Mouse (Mus musculus): Measurements from ENCODE around the gene Dgkb. TPM values are rescaled to one million over a fixed set of nuclear protein-coding genes. Genes with fewer than 3 reads are reported as not detected.

Dgkb gene
- total RNA-seq, 2 experiments from 2014 or later: 1.3 TPM

DNA sequence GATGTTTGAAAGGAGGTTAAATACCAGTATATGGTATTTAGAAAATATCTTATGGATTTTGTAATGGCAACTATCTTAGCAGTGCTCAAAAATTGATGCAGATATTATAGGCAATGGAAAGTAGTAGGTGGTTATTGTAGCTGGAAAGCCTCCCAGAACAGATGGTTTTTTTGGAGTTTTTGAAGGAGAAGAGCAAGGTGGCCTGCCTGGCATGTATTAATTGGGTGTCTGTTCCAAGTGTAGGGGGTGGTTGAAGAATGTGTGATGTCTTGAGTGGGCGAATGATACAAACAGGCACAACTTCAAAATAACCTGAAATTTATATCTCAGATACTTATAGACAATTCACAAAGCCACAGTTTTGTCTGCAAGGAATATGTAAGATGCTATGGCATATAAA, 538.9 kb downstream of the Dgkb start:
- intact Hi-C loops (cut with DNase I): no loop called here
- DNase-seq: no peak

DNA sequence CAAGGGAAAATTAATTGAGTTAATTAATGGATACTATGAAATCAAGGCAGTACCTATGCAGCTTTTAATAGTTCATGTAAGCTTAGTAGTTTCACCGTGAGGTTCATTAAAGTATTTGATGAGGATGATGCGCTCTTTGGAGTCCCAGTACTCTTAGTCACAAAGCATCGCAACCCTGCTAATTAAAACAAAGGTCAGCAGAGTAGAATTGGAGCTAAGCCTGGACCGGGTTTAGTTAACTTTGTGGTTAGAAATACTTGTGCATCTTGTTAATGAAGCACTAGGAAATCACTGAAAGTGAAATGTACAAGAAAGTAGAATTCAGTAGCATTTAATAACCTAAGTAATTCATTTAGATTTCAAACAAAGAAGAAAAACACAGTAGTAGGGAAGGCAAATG, 544.0 kb downstream of the Dgkb start:
- intact Hi-C loops (cut with DNase I): no loop called here

GRCm38 (mm10) chr12:38371597-38371996, 554.1 kb downstream of the Dgkb start:
- intact Hi-C loops (cut with DNase I): no loop called here
- DNase-seq: no peak

More for the DNA sequence above, 544.0 kb downstream of the Dgkb start:
- DNase-seq: no peak

DNA sequence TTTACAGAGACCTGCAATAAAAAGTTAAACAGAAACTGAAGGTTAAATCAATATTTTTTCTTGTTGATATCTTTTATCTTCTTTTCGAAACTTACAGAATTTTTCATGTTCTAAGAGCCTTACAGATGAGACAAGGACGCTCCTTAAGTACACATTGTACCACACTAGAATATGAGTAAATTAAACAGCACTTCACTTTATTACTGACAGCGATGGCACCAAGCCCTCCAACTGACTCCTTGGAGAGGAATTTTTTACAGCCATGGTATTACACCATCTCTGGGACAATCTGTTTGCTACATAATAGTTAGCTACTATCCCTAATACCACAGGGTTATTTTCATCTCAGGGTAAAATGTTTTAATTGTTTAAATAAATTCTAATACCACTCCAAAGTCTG, 556.6 kb downstream of the Dgkb start:
- intact Hi-C loops (cut with DNase I): no loop called here
- no peak for DNase-seq

GRCm38 (mm10) chr12:38385942-38386341, 568.4 kb downstream of the Dgkb start:
- DNase-seq: no peak
- intact Hi-C loops (cut with DNase I): no loop called here

- intact Hi-C loops (cut with DNase I): no loop called here
- peak in 1 of 2 experiments; percentile 5 for DNase-seq
Observed at GRCm38 (mm10) chr12:38386991-38387390, 569.5 kb downstream of the Dgkb start.

DNA sequence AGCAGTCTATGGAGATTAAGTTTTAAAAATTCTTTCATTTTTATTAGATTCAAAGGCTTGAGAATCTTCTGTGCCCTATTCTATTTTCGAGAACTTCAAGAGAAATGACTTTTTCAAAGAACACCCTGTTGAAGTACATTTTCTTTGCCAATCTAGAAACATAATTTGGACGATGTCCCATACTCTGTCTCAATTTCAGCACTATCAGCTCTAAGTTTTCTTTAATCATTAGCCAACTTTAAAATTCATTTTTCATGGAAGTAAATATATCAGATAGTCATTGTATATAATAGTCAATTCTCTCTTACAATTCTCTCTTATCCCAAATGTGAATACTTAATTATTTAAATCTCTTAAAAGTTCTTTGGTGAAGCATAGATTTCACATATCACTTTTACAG, 570.1 kb downstream of the Dgkb start:
- DNase-seq: no peak
- intact Hi-C loops (cut with DNase I): no loop called here

GRCm38 (mm10) chr12:38388243-38388642, 570.7 kb downstream of the Dgkb start:
- intact Hi-C loops (cut with DNase I): no loop called here
- no peak for DNase-seq

DNA sequence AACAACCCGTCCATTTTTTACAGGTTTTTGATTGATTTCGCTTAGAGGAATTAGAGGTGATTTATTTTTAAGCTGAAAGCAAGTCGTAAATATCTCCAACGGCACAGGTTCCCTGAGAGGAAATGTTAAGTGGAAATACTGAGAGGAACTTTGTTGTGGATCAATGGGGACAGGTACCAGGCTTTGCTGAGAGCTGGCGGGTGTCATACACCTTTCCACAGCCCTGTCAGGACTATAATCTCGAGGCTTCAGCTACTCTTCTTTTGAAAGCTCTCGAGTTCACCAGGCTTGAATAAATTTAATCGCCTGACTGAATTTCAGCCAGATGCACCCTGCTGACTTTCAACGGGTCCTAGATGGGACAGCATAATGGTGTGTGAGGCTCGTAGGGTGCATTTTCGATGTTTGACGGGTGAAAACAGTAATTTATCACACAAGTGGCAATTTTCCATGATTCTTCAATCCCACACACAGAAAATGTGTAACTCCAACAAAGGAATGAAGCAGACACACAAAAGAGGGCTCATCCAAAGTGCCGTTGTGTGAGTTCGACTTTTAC, 580.3 kb downstream of the Dgkb start:
- intact Hi-C loops (cut with DNase I): no loop called here
- DNase-seq: no peak

DNA sequence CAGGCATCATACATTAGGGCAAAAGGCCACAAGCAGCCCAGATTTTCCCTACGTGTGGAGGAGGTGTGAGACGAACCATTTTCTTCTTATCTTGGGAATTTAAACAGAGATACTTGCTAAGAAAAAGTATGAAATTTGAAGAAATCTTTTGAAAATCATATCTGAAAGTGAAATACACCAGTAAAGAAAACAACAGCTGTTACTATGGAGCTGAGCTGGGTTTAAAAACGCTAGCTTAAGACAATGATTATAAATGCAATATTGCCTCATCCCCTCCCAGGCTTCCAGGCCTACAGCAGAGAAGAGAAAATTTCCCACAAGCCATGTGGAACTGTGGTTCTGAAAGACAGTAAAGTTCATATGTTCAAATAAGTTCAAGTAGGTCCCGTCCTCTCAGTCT, 582.6 kb downstream of the Dgkb start:
- intact Hi-C loops (cut with DNase I): no loop called here
- no peak for DNase-seq

DNA sequence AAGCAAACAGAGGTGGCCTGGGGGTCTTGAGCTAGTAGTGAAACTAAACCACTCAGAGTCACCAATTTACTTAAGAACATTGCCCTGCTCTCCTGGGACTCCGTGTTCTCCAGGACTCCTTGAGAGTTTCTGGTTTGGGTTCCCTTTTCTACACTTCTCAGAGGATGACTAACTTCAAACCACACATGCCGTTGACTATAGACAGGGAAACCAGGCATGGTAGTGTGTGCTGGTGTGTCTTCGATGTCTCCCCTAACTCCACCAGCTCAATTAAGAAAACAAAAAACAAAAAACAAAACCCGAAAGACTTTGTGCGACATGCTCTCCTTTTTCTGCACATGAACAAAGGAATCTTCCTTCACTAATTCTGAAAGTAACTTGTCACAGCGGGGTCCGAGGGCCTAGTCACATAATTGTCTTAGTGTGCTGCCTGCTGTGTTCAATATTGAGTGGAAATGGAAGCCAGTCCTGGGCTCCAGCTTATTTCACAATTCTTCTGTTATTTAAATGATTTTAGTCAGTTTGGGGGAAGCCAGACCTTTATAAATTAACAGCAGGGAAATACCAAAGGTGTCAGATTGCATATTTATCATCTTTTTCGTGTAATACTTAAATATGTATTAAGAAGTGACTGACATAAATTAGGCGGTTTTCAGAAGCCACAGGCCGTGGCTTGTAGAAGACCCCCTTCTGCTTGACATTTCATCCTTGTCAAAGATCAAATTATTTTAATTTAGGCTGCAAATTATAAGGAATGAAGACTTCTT, 618.0 kb downstream of the Dgkb start:
- intact Hi-C loops (cut with DNase I): no loop called here
- DNase-seq: no peak

- no peak for DNase-seq
- intact Hi-C loops (cut with DNase I): no loop called here
Observed at GRCm38 (mm10) chr12:38436131-38436436, 618.6 kb downstream of the Dgkb start.

GRCm38 (mm10) chr12:38450323-38451087, 633.0 kb downstream of the Dgkb start:
- DNase-seq: no peak
- intact Hi-C loops (cut with DNase I): no loop called here

DNA sequence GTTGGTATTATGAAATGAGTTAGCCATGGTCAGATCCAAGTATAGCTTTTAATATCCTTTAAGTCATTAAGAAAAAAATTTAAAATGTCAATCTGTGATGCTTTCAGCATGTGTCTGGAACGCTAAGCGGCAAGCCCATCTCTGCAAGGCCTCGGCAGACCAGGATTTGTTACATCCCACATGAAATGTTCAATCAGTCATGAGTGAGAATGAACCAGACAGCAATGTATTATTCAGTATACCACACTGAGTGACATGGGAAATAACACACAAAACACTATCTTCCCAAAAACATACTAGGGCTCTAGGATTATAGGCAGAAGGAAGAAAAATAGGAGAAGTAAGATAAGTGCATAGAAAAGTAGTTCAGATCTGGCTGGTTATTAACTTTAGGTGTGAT, 634.2 kb downstream of the Dgkb start:
- intact Hi-C loops (cut with DNase I): no loop called here
- no peak for DNase-seq

- intact Hi-C loops (cut with DNase I): no loop called here
- DNase-seq: no peak
Observed at GRCm38 (mm10) chr12:38468191-38468590, 650.7 kb downstream of the Dgkb start.

DNA sequence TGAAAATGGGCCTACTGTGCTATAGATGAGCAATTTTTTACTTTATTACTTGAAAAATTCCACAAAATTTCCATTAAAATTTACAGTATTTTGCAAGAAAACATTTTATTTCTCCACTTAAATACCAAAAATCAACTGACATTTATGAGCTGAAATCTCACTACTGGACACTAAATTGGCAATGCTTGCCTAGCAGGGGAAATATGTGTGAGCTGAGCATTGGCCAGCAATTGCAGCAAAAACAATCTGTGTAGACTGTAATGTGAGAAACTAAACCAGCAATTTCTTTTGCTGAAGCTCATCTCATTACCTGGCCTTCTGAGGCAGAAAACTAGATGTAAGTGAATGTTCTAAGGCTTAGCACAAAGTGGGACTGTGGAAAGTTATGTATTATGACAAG, 651.1 kb downstream of the Dgkb start:
- intact Hi-C loops (cut with DNase I): no loop called here
- DNase-seq: no peak

GRCm38 (mm10) chr12:38497229-38497628, 679.7 kb downstream of the Dgkb start:
- DNase-seq: no peak
- intact Hi-C loops (cut with DNase I): no loop called here

GRCm38 (mm10) chr12:38500931-38501330, 683.4 kb downstream of the Dgkb start:
- intact Hi-C loops (cut with DNase I): no loop called here
- DNase-seq: no peak

DNA sequence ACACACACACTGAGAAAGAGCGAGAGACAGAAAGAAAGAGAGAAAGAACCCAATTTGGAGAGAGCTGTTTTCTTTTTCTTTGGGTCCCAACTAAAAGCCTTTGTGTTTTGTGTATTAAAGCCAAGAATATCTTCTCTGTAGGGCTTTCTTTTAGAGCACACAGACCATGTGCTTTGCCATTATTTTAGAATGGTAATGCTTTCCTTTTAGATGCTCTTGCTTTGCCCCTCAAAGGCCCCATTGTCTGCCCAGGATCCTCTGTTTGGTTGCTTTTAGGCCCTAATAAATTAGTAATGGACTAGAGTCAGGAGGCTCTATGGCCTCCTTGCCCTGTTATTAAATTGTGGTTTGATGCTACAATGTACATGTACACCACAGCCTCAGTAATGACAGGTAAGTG, 690.7 kb downstream of the Dgkb start:
- intact Hi-C loops (cut with DNase I): no loop called here

DNA sequence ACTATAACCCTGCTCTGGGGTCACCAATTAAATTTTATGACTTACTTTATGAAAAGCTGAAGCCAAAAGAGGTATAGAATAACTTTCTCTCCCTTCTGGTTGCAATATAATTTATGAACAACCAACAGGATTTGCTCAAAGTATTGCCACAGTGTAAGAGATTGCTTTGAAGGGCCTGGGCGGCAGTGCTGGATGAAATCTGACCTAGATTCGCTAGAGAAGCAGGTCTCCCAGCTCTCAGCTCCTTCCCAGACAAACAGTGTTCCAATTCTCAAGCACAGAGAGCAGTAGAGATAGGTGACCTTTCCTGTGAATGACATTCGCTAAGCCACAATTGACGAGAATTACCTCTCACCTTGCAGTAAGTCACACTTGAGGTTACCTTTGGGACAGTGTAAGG, 727.9 kb downstream of the Dgkb start:
- DNase-seq: no peak
- intact Hi-C loops (cut with DNase I): no loop called here

More for the DNA sequence above, 690.7 kb downstream of the Dgkb start:
- no peak for DNase-seq

DNA sequence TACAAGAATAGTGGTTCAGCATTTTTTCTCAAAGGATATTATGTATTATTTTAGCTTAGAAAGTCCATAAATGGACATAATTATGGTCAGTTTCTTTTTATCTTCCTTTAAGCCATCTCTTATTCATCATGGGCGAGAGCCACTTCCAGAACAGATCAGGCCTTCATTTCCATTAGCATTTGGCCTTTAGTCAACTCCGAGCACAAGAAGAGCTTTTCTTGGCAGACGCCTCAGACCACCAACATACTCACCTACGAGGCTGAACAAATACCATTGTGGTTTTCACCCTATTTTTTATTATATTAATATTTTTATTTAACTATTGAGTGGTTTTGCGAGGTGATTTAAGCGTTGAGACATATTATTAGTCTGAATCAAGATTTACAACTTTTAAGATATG, 759.6 kb downstream of the Dgkb start:
- intact Hi-C loops (cut with DNase I): no loop called here
- DNase-seq: no peak

GRCm38 (mm10) chr12:38579191-38579817, 761.8 kb downstream of the Dgkb start:
- intact Hi-C loops (cut with DNase I): no loop called here
- DNase-seq: no peak

All from heart, postnatal 10 days (tissue).